Mouse (Mus musculus) thymus, postnatal 36 days (tissue): ENCODE measurements at regions not wholly inside any gene's neighbourhood (a gene's known extent, or its start where the extent isn't known, plus 50 kb on each side); places are given as distances from the start of the nearest gene placed in this dataset.

Source experiments
- DNase-seq, 2 experiments: peaks; one replicate each; pipeline ENCODE4 v3.0.0; 2022; ENCODE audit warnings: mixed read lengths in 2 of 2

GRCm38 (mm10) chr15:88379951-88380623, 220.0 kb upstream of the Zdhhc25 start:
- no peak for DNase-seq

- DNase-seq = no peak
Observed at GRCm38 (mm10) chr15:88381419-88381818, 218.7 kb upstream of the Zdhhc25 start.

- DNase-seq = no peak
Observed at GRCm38 (mm10) chr15:88385943-88386342, 214.2 kb upstream of the Zdhhc25 start.

GRCm38 (mm10) chr15:88386711-88387110, 213.4 kb upstream of the Zdhhc25 start:
- no peak for DNase-seq

GRCm38 (mm10) chr15:88391822-88392221, 208.3 kb upstream of the Zdhhc25 start:
- DNase-seq = no peak

GRCm38 (mm10) chr15:88399064-88399463, 201.0 kb upstream of the Zdhhc25 start:
- DNase-seq = no peak

GRCm38 (mm10) chr15:88399989-88400388, 200.1 kb upstream of the Zdhhc25 start:
- DNase-seq = no peak

GRCm38 (mm10) chr15:88400787-88401186, 199.3 kb upstream of the Zdhhc25 start:
- no peak for DNase-seq

GRCm38 (mm10) chr15:88408461-88409379, 191.4 kb upstream of the Zdhhc25 start:
- no peak for DNase-seq

- DNase-seq = no peak
Observed at GRCm38 (mm10) chr15:88414206-88414605, 185.9 kb upstream of the Zdhhc25 start.

GRCm38 (mm10) chr15:88418881-88419280, 181.2 kb upstream of the Zdhhc25 start:
- DNase-seq = no peak

- DNase-seq = no peak
Observed at GRCm38 (mm10) chr15:88428441-88428840, 171.7 kb upstream of the Zdhhc25 start.

GRCm38 (mm10) chr15:88430941-88431340, 169.2 kb upstream of the Zdhhc25 start:
- DNase-seq = no peak

- no peak for DNase-seq
Observed at GRCm38 (mm10) chr15:88448272-88448671, 151.8 kb upstream of the Zdhhc25 start.

GRCm38 (mm10) chr15:88451241-88451640, 148.9 kb upstream of the Zdhhc25 start:
- DNase-seq = no peak

GRCm38 (mm10) chr15:88468107-88468506, 132.0 kb upstream of the Zdhhc25 start:
- DNase-seq = no peak

GRCm38 (mm10) chr15:88468810-88469209, 131.3 kb upstream of the Zdhhc25 start:
- DNase-seq = no peak

- no peak for DNase-seq
Observed at GRCm38 (mm10) chr15:88469508-88470455, 130.3 kb upstream of the Zdhhc25 start.

- DNase-seq = no peak
Observed at GRCm38 (mm10) chr15:88472351-88473100, 127.6 kb upstream of the Zdhhc25 start.

GRCm38 (mm10) chr15:88473221-88473620, 126.9 kb upstream of the Zdhhc25 start:
- no peak for DNase-seq

GRCm38 (mm10) chr15:88483471-88483870, 116.6 kb upstream of the Zdhhc25 start:
- DNase-seq = no peak

GRCm38 (mm10) chr15:88489715-88490114, 110.4 kb upstream of the Zdhhc25 start:
- DNase-seq = no peak
